Mouse (Mus musculus): ENCODE measurements around the gene Ppp2r5d.

The Ppp2r5d gene

GRCm38 (mm10) chr17:46644152-46644805 is 60.6 kb downstream of the Ppp2r5d start:
- DNase-seq: no peak

GRCm38 (mm10) chr17:46642060-46642459 is 62.9 kb downstream of the Ppp2r5d start:
- DNase-seq: no peak

GRCm38 (mm10) chr17:46639929-46640328 is 65.0 kb downstream of the Ppp2r5d start:
- DNase-seq: no peak

- no peak for DNase-seq
Measured at GRCm38 (mm10) chr17:46636831-46637523, 67.9 kb downstream of the Ppp2r5d start.

Measured in right cerebral cortex, postnatal 14 days (tissue).